Mouse (Mus musculus): ENCODE results near the gene Rgs10. TPM values are rescaled to one million over a fixed set of nuclear protein-coding genes. Genes with fewer than 3 reads are reported as not detected.

Rgs10 gene
- polyA plus RNA-seq, 1 experiment from 2014 or later = 13.8 TPM

DNA sequence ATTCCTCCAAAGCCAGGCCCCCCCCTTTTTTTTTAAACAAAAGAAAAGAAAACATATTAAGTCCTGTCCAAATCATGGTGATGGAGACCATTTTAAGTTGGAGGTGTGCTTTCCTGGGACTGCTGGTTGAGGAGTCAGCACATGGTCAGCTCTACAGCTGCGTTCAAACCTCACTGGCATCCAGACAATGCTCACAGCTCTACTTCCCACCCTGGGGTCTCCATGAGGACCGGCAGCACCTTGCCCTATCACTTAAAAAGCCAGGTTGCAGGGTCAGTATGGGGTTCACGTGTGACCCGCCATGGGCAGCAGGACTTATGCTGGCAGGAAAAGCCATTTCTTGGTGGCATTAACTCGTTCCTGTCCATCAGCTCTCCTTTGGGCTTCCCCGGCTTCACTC lies 15.0 kb downstream of the Rgs10 start:
- Histone ChIP-seq H3K4me2 (no peak overlapping the region), H3K4me1 (no peaks in the 10 kb centered on the region), H3K36me3 (no peaks in the 10 kb centered on the region), H3K27me3 (no peaks in the 10 kb centered on the region), H3K27ac (no peak overlapping the region), H3K9ac (no peak overlapping the region), H3K9me3 (no peaks in the 10 kb centered on the region), H3K4me3 (no peak overlapping the region)
- ATAC-seq (ENCODE audit: insufficient number of reproducible peaks, low FRiP score, low TSS enrichment, low read depth) = no peak
- 80% methylated on average over 6 of the region's 6 CpGs for WGBS

DNA sequence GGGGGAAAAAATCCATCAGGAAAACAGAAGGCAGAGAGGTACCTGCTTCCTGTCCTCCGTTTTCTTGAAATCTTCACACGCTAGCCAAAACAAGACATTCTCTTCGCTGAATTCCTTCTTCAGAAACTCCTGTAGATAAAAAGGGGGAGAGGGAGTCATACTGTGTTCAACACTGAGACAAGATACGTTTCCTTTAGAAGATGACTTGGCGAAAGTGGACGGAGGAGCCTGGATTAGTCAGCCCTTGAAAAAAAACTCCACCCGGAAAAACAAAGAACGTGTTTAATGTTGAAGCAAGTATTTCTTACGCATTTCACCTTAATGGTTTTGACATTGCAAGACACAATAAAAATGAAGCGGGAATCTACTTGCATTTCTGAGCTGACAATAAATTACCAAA lies 15.4 kb downstream of the Rgs10 start:
- no peaks in the 10 kb centered on the region for H3K4me1 ChIP-seq
- H3K9me3 ChIP-seq = no peaks in the 10 kb centered on the region
- H3K27ac ChIP-seq = no peak overlapping the region
- no peak overlapping the region for H3K9ac ChIP-seq
- no peak for ATAC-seq (ENCODE audit: insufficient number of reproducible peaks, low FRiP score, low TSS enrichment, low read depth)
- no peaks in the 10 kb centered on the region for H3K36me3 ChIP-seq
- H3K27me3 ChIP-seq = no peaks in the 10 kb centered on the region
- no peak overlapping the region for H3K4me3 ChIP-seq
- 73% methylated on average over 10 of the region's 10 CpGs for WGBS
- no peak overlapping the region for H3K4me2 ChIP-seq

DNA sequence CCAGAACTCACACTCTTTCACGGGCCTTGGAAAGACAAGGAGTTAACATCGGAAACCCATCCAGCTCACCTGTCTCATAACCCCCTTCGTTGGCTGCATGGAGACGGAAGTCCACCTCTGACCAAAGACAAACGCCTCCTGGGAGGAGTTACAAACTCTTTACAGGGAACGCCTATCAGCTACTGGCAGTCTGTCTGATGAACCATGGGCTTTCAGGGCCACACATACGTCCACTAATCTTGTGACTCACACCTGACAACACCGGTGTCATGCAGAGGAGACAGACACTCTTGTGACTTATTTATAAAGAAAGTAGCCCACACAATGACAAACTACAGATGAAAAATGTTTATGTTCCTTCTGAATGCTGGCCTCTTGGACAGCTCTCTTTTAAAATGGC lies 16.0 kb downstream of the Rgs10 start:
- 91% methylated on average over 8 of the region's 8 CpGs for WGBS

DNA sequence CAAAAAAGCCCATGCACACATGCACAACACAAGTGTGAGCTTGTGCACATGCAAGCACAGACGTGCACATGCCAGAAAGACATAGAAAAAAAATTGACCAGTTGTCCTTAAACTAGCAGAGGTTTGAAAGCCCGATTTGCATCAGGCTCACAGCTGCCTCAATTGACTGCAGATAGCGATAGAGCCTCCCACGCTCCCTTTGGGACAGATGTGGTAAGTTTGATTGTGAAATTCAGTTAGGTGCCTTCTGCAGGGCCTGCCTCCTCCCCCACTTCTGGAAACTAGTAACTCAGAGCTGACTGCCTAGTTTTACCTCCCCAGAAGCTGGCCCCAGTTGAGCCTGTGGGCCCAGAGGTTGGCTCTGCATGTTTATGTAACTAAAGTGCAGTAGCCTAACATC lies 19.9 kb downstream of the Rgs10 start:
- Histone ChIP-seq H3K27ac (no peak overlapping the region), H3K9me3 (no peaks in the 10 kb centered on the region), H3K27me3 (no peaks in the 10 kb centered on the region), H3K36me3 (no peaks in the 10 kb centered on the region), H3K4me1 (no peaks in the 10 kb centered on the region), H3K4me3 (no peak overlapping the region), H3K9ac (no peak overlapping the region), H3K4me2 (no peak overlapping the region)
- WGBS = 69% methylated on average over 4 of the region's 4 CpGs
- ATAC-seq (ENCODE audit: insufficient number of reproducible peaks, low FRiP score, low TSS enrichment, low read depth) = no peak

More for the DNA sequence above, 16.0 kb downstream of the Rgs10 start:
- Histone ChIP-seq H3K36me3 (no peaks in the 10 kb centered on the region), H3K27me3 (no peaks in the 10 kb centered on the region), H3K4me2 (no peak overlapping the region), H3K27ac (no peak overlapping the region), H3K9me3 (no peaks in the 10 kb centered on the region), H3K4me1 (no peaks in the 10 kb centered on the region), H3K4me3 (no peak overlapping the region), H3K9ac (no peak overlapping the region)
- no peak for ATAC-seq (ENCODE audit: insufficient number of reproducible peaks, low FRiP score, low TSS enrichment, low read depth)

DNA sequence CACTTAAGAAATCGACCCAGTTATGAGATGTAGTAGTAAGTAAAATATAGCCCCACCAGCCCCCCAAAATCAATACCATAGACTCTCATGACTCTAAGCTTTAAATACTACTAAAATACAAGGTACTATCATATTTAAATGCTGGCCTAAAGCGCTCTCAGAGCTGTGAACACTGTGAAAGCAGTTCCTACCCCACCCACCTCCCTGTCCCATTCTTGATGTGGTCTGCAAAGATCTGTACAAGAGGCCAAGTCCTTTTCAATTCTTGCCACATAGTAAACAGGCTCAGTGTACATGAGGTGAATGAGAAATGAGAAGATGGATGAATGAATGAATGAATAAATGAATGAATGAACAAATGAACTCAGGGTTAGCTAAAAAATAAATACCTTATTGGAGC lies 21.5 kb downstream of the Rgs10 start:
- Histone ChIP-seq H3K4me3 (no peak overlapping the region), H3K9ac (no peak overlapping the region), H3K27ac (no peak overlapping the region), H3K27me3 (no peaks in the 10 kb centered on the region), H3K9me3 (no peaks in the 10 kb centered on the region), H3K36me3 (no peaks in the 10 kb centered on the region), H3K4me2 (no peak overlapping the region), H3K4me1 (peaks cover 12% of the 10 kb centered on the region)
- no peak for ATAC-seq (ENCODE audit: insufficient number of reproducible peaks, low FRiP score, low TSS enrichment, low read depth)
- 69% methylated on average over 2 of the region's 2 CpGs for WGBS

DNA sequence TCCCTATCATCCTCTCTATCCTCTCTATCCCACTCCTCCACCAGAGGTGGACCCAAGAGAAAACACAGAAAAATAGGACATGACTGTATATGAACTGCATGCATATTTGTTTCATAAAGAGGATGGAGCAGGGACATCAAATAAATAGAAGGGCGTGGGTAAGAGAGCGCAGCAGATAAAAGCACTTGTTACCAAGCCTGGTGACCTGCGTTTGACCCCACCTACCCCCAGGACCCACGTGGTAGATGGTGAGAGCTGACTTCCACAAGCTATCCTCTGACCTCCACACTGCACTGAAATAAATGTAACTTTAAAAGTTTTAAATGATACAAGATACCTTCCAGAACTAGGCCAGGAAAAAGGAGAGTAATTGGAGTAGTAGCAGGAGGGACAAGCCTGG lies 24.8 kb downstream of the Rgs10 start:
- H3K36me3 ChIP-seq = no peaks in the 10 kb centered on the region
- no peak overlapping the region for H3K27ac ChIP-seq
- no peaks in the 10 kb centered on the region for H3K27me3 ChIP-seq
- 60% methylated on average over 4 of the region's 4 CpGs for WGBS
- no peak overlapping the region for H3K9ac ChIP-seq
- no peak overlapping the region for H3K4me3 ChIP-seq
- H3K4me1 ChIP-seq = peaks cover 27% of the 10 kb centered on the region
- no peaks in the 10 kb centered on the region for H3K9me3 ChIP-seq
- no peak overlapping the region for H3K4me2 ChIP-seq
- ATAC-seq (ENCODE audit: insufficient number of reproducible peaks, low FRiP score, low TSS enrichment, low read depth) = no peak

DNA sequence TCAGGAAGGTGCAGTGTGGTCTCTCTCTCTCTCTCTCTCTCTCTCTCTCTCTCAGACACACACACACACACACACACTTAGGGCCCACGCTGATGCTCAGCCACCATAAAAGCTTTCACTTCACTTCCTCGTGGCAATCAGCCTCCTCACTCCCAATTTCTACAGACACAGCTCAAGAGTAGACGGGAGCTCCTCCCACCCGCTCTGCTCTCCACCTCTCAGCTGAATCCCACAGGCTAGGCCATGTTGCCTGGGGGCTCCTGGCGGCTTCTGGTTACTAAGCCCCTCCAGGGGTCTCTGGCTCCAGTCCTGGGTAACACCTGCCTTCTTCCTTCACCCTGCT lies 25.6 kb downstream of the Rgs10 start:
- ATAC-seq (ENCODE audit: insufficient number of reproducible peaks, low FRiP score, low TSS enrichment, low read depth) = no peak
- H3K27ac ChIP-seq = peak overlapping the region; percentile 50; the same call in 1 of the 2 replicates

DNA sequence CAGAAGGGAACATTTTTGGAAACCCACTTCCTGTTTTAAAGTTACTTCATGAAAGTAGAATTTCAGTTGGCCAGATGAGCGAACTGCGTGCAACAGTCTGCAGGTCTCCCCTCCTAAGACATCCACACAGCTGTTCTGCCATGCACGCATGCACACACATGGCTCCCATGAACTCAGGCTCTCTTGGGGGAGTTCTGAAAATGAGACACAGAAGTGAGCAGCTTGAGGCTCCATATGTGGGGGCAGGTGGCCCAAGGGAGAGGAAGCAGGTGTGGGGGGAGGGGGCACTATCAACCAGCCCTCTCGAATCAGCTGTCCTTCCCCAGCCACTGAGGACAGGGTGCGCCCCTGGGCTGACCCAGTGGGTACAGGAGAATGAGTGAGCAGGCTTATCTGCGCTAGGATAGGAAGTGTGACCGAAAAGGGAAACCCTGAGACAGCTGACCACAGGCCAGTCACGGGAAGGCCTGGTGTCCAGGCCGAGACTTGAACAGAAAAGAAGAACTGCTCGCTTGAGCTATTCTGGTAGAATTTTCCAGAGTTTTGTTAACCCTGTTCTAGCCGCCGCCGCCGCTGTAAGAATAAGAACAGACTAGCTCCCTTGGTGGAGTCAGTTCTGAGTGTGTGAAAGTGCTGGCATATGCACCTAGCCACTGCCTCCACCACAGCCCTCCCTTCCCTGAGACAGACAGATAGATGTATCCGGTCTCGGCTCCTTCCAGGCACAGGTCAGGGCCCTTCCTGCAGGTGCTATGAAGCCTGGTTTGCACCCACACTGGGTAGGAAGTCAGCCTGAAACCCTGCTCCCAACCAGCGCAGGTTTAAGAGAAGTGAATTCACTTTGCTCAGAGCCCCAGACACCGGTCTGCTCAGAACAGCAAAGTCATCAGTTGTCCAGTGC lies 26.2 kb downstream of the Rgs10 start:
- ATAC-seq (ENCODE audit: insufficient number of reproducible peaks, low FRiP score, low TSS enrichment, low read depth) = no peak
- H3K27me3 ChIP-seq = no peaks in the 10 kb centered on the region
- H3K27ac ChIP-seq = peak overlapping the region; percentile 54; the same call in 1 of the 2 replicates
- no peaks in the 10 kb centered on the region for H3K36me3 ChIP-seq
- H3K4me2 ChIP-seq = no peak overlapping the region
- no peak overlapping the region for H3K4me3 ChIP-seq
- WGBS = 68% methylated on average over 18 of the region's 18 CpGs
- no peaks in the 10 kb centered on the region for H3K9me3 ChIP-seq
- H3K4me1 ChIP-seq = peaks cover 30% of the 10 kb centered on the region
- no peak overlapping the region for H3K9ac ChIP-seq

More for the DNA sequence above, 25.6 kb downstream of the Rgs10 start:
- no peak overlapping the region for H3K4me2 ChIP-seq
- H3K4me3 ChIP-seq = no peak overlapping the region
- WGBS = 27% methylated on average over 5 of the region's 5 CpGs
- no peaks in the 10 kb centered on the region for H3K9me3 ChIP-seq
- peaks cover 30% of the 10 kb centered on the region for H3K4me1 ChIP-seq
- H3K36me3 ChIP-seq = no peaks in the 10 kb centered on the region
- H3K27me3 ChIP-seq = no peaks in the 10 kb centered on the region
- no peak overlapping the region for H3K9ac ChIP-seq

DNA sequence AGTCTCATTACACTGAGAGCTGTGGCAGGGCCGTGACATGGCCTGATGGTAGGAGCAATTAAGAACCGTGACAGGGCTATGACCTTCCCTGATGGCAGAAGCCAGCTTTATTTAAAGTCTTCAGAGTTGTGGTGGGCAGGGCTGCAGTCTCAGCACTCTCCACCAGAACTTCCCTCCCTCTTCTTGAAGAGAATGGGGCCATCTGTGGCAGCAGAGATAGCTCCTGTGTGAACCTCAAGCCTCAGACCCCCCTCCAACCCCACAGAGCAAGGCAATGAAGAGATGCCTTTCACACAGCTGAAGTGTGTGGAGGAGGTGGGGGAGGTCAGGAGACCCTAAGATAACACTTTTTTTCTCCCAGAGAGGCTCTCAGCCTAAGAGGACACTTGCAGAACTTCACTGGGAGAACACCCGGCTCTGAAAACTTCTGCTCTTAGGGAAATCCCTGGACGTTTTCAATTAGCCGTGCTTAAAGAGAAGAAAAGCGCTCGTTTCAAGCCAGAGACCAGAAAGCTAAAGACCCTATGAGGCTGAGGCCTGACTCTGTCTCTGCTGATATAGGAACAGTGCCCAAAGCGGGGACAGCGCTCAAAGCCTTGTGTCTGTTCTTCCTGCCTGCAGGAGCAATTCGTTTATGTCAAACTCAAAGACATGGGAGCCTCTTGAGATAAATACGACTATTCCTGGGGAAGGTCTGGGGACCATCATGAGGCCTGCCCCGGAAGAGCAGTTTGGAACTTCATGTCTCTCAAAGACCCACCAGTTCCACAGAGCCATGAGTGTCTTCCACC lies 27.1 kb downstream of the Rgs10 start:
- H3K9ac ChIP-seq = no peak overlapping the region
- peaks cover 30% of the 10 kb centered on the region for H3K4me1 ChIP-seq
- peak overlapping the region; percentile 54; the same call in 1 of the 2 replicates for H3K27ac ChIP-seq
- no peaks in the 10 kb centered on the region for H3K9me3 ChIP-seq
- no peaks in the 10 kb centered on the region for H3K27me3 ChIP-seq
- WGBS = 33% methylated on average over 12 of the region's 12 CpGs
- H3K4me2 ChIP-seq = no peak overlapping the region
- H3K4me3 ChIP-seq = no peak overlapping the region
- no peaks in the 10 kb centered on the region for H3K36me3 ChIP-seq
- no peak for ATAC-seq (ENCODE audit: insufficient number of reproducible peaks, low FRiP score, low TSS enrichment, low read depth)

DNA sequence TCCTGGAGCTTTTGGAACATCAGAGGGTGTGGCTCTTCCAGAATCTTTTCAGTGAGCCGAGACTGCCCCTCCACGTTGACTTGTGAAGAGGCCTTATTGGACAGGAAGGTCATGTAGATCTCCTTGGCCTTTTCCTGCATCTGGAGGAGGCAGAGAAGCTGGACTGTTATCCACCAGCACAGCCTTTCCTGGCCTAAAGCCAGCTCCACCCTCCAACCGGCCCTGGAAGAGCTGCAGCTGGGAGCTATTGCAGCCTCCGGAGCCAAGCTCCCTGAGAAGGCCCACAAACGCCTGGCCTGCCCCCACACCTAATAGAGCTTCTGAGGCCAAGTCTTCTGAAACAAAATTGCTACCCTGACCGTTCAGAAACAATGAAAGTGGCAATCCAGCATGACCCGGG lies 29.6 kb downstream of the Rgs10 start:
- 26% methylated on average over 7 of the region's 7 CpGs for WGBS
- H3K27ac ChIP-seq = 0 out of 2 replicates have a peak overlapping the region, but pooled peaks have one; percentile 2
- no peaks in the 10 kb centered on the region for H3K27me3 ChIP-seq
- H3K9me3 ChIP-seq = no peaks in the 10 kb centered on the region
- 0 out of 2 replicates have a peak, but pooled peaks have one; percentile 40 for ATAC-seq (ENCODE audit: insufficient number of reproducible peaks, low FRiP score, low TSS enrichment, low read depth)
- H3K9ac ChIP-seq = no peak overlapping the region
- peaks cover 30% of the 10 kb centered on the region for H3K4me1 ChIP-seq
- no peak overlapping the region for H3K4me3 ChIP-seq
- H3K36me3 ChIP-seq = no peaks in the 10 kb centered on the region
- H3K4me2 ChIP-seq = no peak overlapping the region

DNA sequence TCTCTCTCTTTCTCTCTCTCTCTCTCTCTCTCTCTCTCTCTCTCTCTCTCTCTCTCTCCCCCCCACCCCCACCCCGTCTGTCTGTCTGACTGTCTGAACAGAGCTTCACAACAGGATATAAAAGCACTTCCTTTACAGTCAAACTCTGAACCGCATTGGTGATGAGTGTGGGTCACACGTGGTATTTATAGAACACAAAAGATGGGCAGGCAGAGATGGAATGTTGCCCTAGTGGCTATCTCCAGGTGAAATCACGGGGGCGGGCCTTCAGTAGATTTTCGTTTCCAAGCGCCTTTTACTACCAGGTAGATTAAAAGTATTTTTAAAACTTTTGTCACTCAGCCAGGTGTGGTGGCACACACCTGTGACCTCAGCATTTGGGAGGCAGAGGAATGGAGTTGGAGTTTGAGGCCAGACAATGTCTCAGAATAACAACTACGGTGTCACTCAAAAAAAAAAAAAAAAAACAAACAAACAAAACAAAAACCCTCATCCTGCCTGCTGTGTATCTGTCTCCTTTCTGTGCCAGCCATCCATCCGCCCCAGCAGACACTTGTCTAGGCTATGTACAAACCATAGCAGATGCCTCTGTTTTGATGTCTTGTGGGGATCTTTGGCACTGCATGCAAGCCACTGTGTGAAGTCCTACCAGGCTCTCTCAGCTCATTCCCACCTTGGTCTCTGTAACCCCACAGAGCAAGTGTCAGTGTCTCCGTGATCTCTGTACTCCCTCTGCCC lies 34.7 kb downstream of the Rgs10 start:
- H3K9ac ChIP-seq = no peak overlapping the region
- peaks cover 10% of the 10 kb centered on the region for H3K4me1 ChIP-seq
- H3K9me3 ChIP-seq = no peaks in the 10 kb centered on the region
- WGBS = 66% methylated on average over 10 of the region's 10 CpGs
- H3K27ac ChIP-seq = no peak overlapping the region
- ATAC-seq (ENCODE audit: insufficient number of reproducible peaks, low FRiP score, low TSS enrichment, low read depth) = no peak
- no peak overlapping the region for H3K4me3 ChIP-seq
- no peaks in the 10 kb centered on the region for H3K27me3 ChIP-seq
- no peak overlapping the region for H3K4me2 ChIP-seq
- no peaks in the 10 kb centered on the region for H3K36me3 ChIP-seq

Data from limb, embryonic 15.5 days (tissue).